ENCODE assay signal across 28 mouse cellular contexts in genomic region chr3:136434407-136434806, GRCm38 (mm10).
"Had no signal": no experiment of that assay in that cellular context is flagged by ENCODE, and none has a peak within 500 bp of the region (broad histone marks: within the 10 kb centered on the region; RNA-seq: fewer than 3 reads in every experiment).

No protein-coding gene starts in this region.

- H3K27me3 ChIP-seq: embryonic facial prominence, embryonic 12.5 days; embryonic facial prominence, embryonic 13.5 days; embryonic facial prominence, embryonic 15.5 days; forebrain, embryonic 12.5 days; forebrain, embryonic 13.5 days; forebrain, embryonic 15.5 days had no signal

- H3K9ac ChIP-seq: embryonic facial prominence, embryonic 12.5 days; embryonic facial prominence, embryonic 13.5 days; embryonic facial prominence, embryonic 15.5 days; forebrain, embryonic 12.5 days; forebrain, embryonic 13.5 days; forebrain, embryonic 15.5 days; forebrain, postnatal 0 days had no signal

- H3K27ac ChIP-seq: embryonic facial prominence, embryonic 10.5 days; embryonic facial prominence, embryonic 12.5 days; embryonic facial prominence, embryonic 13.5 days; embryonic facial prominence, embryonic 15.5 days; forebrain, embryonic 10.5 days; forebrain, embryonic 12.5 days; forebrain, embryonic 13.5 days; forebrain, embryonic 15.5 days; gastrocnemius, adult 2 months; heart, adult 2 months had no signal

- H3K9me3 ChIP-seq: embryonic facial prominence, embryonic 10.5 days; embryonic facial prominence, embryonic 12.5 days; embryonic facial prominence, embryonic 13.5 days; embryonic facial prominence, embryonic 15.5 days; forebrain, embryonic 10.5 days; forebrain, embryonic 12.5 days; forebrain, embryonic 13.5 days; forebrain, embryonic 15.5 days had no signal

- H3K4me2 ChIP-seq: embryonic facial prominence, embryonic 12.5 days; embryonic facial prominence, embryonic 13.5 days; embryonic facial prominence, embryonic 15.5 days; forebrain, embryonic 12.5 days; forebrain, embryonic 13.5 days; forebrain, embryonic 15.5 days had no signal

- H3K4me3 ChIP-seq: embryonic facial prominence, embryonic 10.5 days; embryonic facial prominence, embryonic 12.5 days; embryonic facial prominence, embryonic 13.5 days; embryonic facial prominence, embryonic 15.5 days; erythroblast, embryonic 14.5 days; forebrain, embryonic 10.5 days; forebrain, embryonic 12.5 days; forebrain, embryonic 13.5 days; forebrain, embryonic 15.5 days; gastrocnemius, adult 2 months; heart, adult 2 months had no signal

- DNase-seq: cerebellum, adult 2 months; cerebellum, adult 8-10 months; cerebellum, adult 9-10 months; cerebellum, adult 9-11 months; cerebellum, postnatal 14 days; cerebellum, postnatal 25 days; cerebellum, postnatal 36 days; embryo, embryonic 11 days; forebrain, postnatal 0 days; gastrocnemius, adult 2 months; gastrocnemius, postnatal 10 days; gastrocnemius, postnatal 14 days; gastrocnemius, postnatal 25 days; gastrocnemius, postnatal 36 days; heart, adult 11 months; heart, adult 18-20 months; heart, adult 2 months had no signal

- H3K36me3 ChIP-seq: embryonic facial prominence, embryonic 10.5 days; embryonic facial prominence, embryonic 12.5 days; embryonic facial prominence, embryonic 13.5 days; embryonic facial prominence, embryonic 15.5 days; forebrain, embryonic 10.5 days; forebrain, embryonic 12.5 days; forebrain, embryonic 15.5 days had no signal

- ATAC-seq: forebrain, embryonic 13.5 days; forebrain, embryonic 14.5 days; forebrain, embryonic 15.5 days; forebrain, embryonic 16.5 days; forebrain, postnatal 0 days had no signal

- H3K4me1 ChIP-seq: embryonic facial prominence, embryonic 10.5 days; embryonic facial prominence, embryonic 12.5 days; embryonic facial prominence, embryonic 13.5 days; embryonic facial prominence, embryonic 15.5 days; forebrain, embryonic 10.5 days; forebrain, embryonic 12.5 days; forebrain, embryonic 13.5 days; forebrain, embryonic 15.5 days had no signal
